Mouse (Mus musculus): ENCODE measurements around the gene Nlgn2. TPM values are rescaled to one million over a fixed set of nuclear protein-coding genes. Genes with fewer than 3 reads are reported as not detected.
A peak's percentile ranks its signal among the peaks of the same experiment; 100 is the strongest.

The Nlgn2 gene
- polyA plus RNA-seq, 1 experiment from 2014 or later: 22.4 TPM

GRCm38 (mm10) chr11:69795168-69795982, 42.2 kb downstream of the Nlgn2 start, which contains the start of gene Chrnb1:
Chrnb1 (minus strand) TSS chr11:69795943.
- peak within 1 kb of the TSS; percentile 90 for H3K4me2 ChIP-seq (ENCODE audit: low read length)
- no peaks in the 10 kb centered on the region for H3K36me3 ChIP-seq (ENCODE audit: control insufficient read depth, insufficient read depth, low read length)
- no peak within 1 kb of the TSS for H3K27ac ChIP-seq (ENCODE audit: low read depth, low read length)
- H3K4me1 ChIP-seq (ENCODE audit: control insufficient read depth, insufficient read depth, low read depth, low read length): peaks cover 18% of the 10 kb centered on the region
- peak; percentile 95 for ATAC-seq
- 2% methylated on average over 52 of the region's 52 CpGs for WGBS
- peaks cover 4% of the 10 kb centered on the region for H3K27me3 ChIP-seq (replicated peaks; ENCODE audit: control insufficient read depth, insufficient read depth, low read length)
- H3K4me3 ChIP-seq (ENCODE audit: low read length): peak within 1 kb of the TSS; percentile 51
- H3K9ac ChIP-seq (ENCODE audit: low read depth, low read length): peak within 1 kb of the TSS; percentile 60
- H3K9me3 ChIP-seq (ENCODE audit: control insufficient read depth, low read length): no peaks in the 10 kb centered on the region

- Histone ChIP-seq H3K36me3 (ENCODE audit: control insufficient read depth, insufficient read depth, low read length) (no peaks in the 10 kb centered on the region), H3K9me3 (ENCODE audit: control insufficient read depth, low read length) (no peaks in the 10 kb centered on the region), H3K4me3 (ENCODE audit: low read length) (no peak overlapping the region), H3K4me1 (ENCODE audit: control insufficient read depth, insufficient read depth, low read depth, low read length) (peaks cover 5% of the 10 kb centered on the region; the same call in 1 of the 2 replicates), H3K4me2 (ENCODE audit: low read length) (no peak overlapping the region), H3K27me3 (replicated peaks; ENCODE audit: control insufficient read depth, insufficient read depth, low read length) (peaks cover 4% of the 10 kb centered on the region), H3K9ac (ENCODE audit: low read depth, low read length) (no peak overlapping the region), H3K27ac (ENCODE audit: low read depth, low read length) (no peak overlapping the region)
- WGBS: 66% methylated on average over 5 of the region's 5 CpGs
- no peak for ATAC-seq
Measured at GRCm38 (mm10) chr11:69793429-69793828, 44.2 kb downstream of the Nlgn2 start.

DNA sequence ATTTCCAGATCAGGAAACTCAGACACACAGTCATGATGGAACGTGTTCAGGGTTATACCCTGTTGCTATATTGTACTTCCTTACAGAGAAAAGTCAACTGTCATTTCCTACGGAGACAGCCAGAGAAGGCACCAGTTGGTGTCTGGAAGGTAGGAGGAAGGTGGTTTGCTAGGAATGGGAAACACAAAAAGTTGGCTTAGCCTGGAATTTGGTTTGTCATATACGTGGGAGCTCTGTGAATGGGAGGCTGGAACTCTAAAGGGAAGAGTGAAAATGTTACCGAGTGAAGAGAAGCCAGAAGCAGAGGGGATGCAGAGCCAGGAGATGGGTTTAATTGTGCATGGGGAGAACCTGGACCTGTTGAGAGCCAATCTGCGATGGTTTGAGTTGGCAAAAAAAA, 46.2 kb downstream of the Nlgn2 start:
- Histone ChIP-seq H3K27me3 (replicated peaks; ENCODE audit: control insufficient read depth, insufficient read depth, low read length) (peaks cover 4% of the 10 kb centered on the region; the same call in 1 of the 2 replicates), H3K9me3 (ENCODE audit: control insufficient read depth, low read length) (no peaks in the 10 kb centered on the region), H3K9ac (ENCODE audit: low read depth, low read length) (no peak overlapping the region), H3K4me3 (ENCODE audit: low read length) (no peak overlapping the region), H3K27ac (ENCODE audit: low read depth, low read length) (no peak overlapping the region), H3K4me2 (ENCODE audit: low read length) (no peak overlapping the region), H3K36me3 (ENCODE audit: control insufficient read depth, insufficient read depth, low read length) (no peaks in the 10 kb centered on the region), H3K4me1 (ENCODE audit: control insufficient read depth, insufficient read depth, low read depth, low read length) (peaks cover 5% of the 10 kb centered on the region; the same call in 1 of the 2 replicates)
- no peak for ATAC-seq
- WGBS: 72% methylated on average over 5 of the region's 5 CpGs

DNA sequence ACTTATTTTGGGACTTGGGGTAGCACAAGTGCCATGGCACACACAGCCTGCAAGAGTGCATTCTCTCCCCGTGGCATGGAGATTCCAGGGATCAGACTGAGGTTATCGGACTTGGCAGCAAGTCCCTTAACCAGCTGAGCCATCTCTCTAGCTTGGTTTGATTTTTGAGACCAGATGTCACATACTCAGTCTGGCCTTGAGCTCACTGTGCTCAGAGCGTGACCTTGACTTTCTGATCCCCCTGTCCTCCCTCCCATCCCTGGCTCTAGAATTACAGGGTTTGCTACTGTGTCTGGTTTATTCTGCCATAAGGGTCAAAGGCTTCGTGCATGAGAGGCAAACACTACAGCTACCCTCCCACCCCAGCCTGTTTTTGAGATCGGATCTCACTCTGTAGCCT, 48.2 kb downstream of the Nlgn2 start:
- 0 out of 2 replicates have a peak, but pooled peaks cover 4% of the 10 kb centered on the region for H3K27me3 ChIP-seq (replicated peaks; ENCODE audit: control insufficient read depth, insufficient read depth, low read length)
- H3K4me3 ChIP-seq (ENCODE audit: low read length): no peak overlapping the region
- ATAC-seq: no peak
- no peak overlapping the region for H3K27ac ChIP-seq (ENCODE audit: low read depth, low read length)
- H3K36me3 ChIP-seq (ENCODE audit: control insufficient read depth, insufficient read depth, low read length): no peaks in the 10 kb centered on the region
- no peak overlapping the region for H3K4me2 ChIP-seq (ENCODE audit: low read length)
- 65% methylated on average over 5 of the region's 5 CpGs for WGBS
- no peaks in the 10 kb centered on the region for H3K4me1 ChIP-seq (ENCODE audit: control insufficient read depth, insufficient read depth, low read depth, low read length)
- H3K9ac ChIP-seq (ENCODE audit: low read depth, low read length): no peak overlapping the region
- no peaks in the 10 kb centered on the region for H3K9me3 ChIP-seq (ENCODE audit: control insufficient read depth, low read length)

- H3K4me2 ChIP-seq (ENCODE audit: low read length): no peak overlapping the region
- no peaks in the 10 kb centered on the region for H3K4me1 ChIP-seq (ENCODE audit: control insufficient read depth, insufficient read depth, low read depth, low read length)
- no peaks in the 10 kb centered on the region for H3K36me3 ChIP-seq (ENCODE audit: control insufficient read depth, insufficient read depth, low read length)
- no peaks in the 10 kb centered on the region for H3K9me3 ChIP-seq (ENCODE audit: control insufficient read depth, low read length)
- 85% methylated on average over 5 of the region's 5 CpGs for WGBS
- no peak for ATAC-seq
- no peak overlapping the region for H3K9ac ChIP-seq (ENCODE audit: low read depth, low read length)
- no peak overlapping the region for H3K4me3 ChIP-seq (ENCODE audit: low read length)
- H3K27ac ChIP-seq (ENCODE audit: low read depth, low read length): no peak overlapping the region
- no peaks in the 10 kb centered on the region for H3K27me3 ChIP-seq (replicated peaks; ENCODE audit: control insufficient read depth, insufficient read depth, low read length)
Measured at GRCm38 (mm10) chr11:69787306-69787705, 50.3 kb downstream of the Nlgn2 start.

DNA sequence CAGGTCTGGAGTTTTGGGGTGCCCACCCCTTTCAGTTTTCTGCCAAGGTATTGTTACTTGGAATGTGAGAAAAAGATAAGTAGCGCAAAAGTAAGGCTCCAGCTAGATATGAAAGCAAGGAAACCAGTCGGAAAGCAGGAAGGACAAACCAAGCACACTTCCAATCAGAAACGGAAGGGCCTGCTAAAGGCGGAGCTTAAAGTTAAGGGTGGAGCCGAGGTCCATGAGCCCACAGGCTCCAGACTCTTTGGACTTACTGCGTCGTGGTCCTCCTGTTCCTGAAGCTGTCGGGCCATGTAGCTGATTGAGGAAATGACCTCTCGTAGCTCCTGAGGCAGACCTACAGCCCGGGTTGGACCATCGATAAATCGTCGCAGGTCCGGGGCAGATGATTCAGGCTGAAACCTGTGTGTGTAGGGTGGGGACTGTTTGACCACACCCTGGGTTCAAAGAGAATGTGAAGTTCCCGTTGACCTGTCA, 52.8 kb downstream of the Nlgn2 start:
- no peak overlapping the region for H3K4me2 ChIP-seq (ENCODE audit: low read length)
- H3K36me3 ChIP-seq (ENCODE audit: control insufficient read depth, insufficient read depth, low read length): no peaks in the 10 kb centered on the region
- H3K9ac ChIP-seq (ENCODE audit: low read depth, low read length): no peak overlapping the region
- ATAC-seq: no peak
- H3K9me3 ChIP-seq (ENCODE audit: control insufficient read depth, low read length): no peaks in the 10 kb centered on the region
- H3K4me3 ChIP-seq (ENCODE audit: low read length): no peak overlapping the region
- no peak overlapping the region for H3K27ac ChIP-seq (ENCODE audit: low read depth, low read length)
- H3K27me3 ChIP-seq (replicated peaks; ENCODE audit: control insufficient read depth, insufficient read depth, low read length): no peaks in the 10 kb centered on the region
- 48% methylated on average over 15 of the region's 15 CpGs for WGBS
- no peaks in the 10 kb centered on the region for H3K4me1 ChIP-seq (ENCODE audit: control insufficient read depth, insufficient read depth, low read depth, low read length)

- no peak overlapping the region for H3K4me3 ChIP-seq (ENCODE audit: low read length)
- no peak overlapping the region for H3K27ac ChIP-seq (ENCODE audit: low read depth, low read length)
- WGBS: 29% methylated on average over 4 of the region's 4 CpGs
- no peak overlapping the region for H3K9ac ChIP-seq (ENCODE audit: low read depth, low read length)
- no peaks in the 10 kb centered on the region for H3K9me3 ChIP-seq (ENCODE audit: control insufficient read depth, low read length)
- ATAC-seq: no peak
- H3K36me3 ChIP-seq (ENCODE audit: control insufficient read depth, insufficient read depth, low read length): peaks cover 5% of the 10 kb centered on the region
- H3K27me3 ChIP-seq (replicated peaks; ENCODE audit: control insufficient read depth, insufficient read depth, low read length): no peaks in the 10 kb centered on the region
- H3K4me2 ChIP-seq (ENCODE audit: low read length): no peak overlapping the region
- H3K4me1 ChIP-seq (ENCODE audit: control insufficient read depth, insufficient read depth, low read depth, low read length): no peaks in the 10 kb centered on the region
Measured at GRCm38 (mm10) chr11:69781828-69782227, 55.8 kb downstream of the Nlgn2 start.

DNA sequence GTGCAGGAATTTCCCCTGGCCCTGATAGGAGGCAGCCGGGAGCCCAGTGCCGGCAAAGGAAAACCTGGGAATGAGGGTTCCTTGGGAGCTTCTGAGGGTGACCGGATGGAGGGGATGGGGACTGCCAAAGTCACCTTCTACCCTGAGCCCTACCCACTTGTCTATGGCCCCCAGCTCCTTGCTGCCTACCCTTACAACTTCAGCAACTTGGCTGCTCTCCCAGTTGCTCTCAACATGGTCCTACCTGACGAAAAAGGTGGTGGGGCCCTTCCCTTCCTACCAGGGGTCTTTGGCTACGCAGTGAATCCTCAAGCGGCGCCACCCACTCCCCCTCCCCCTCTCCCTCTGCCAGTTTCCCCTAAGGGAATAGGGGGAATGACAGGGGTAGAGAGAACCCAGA, 58.6 kb downstream of the Nlgn2 start:
- H3K9me3 ChIP-seq (ENCODE audit: control insufficient read depth, low read length): no peaks in the 10 kb centered on the region
- no peak overlapping the region for H3K4me2 ChIP-seq (ENCODE audit: low read length)
- peaks cover 12% of the 10 kb centered on the region for H3K36me3 ChIP-seq (ENCODE audit: control insufficient read depth, insufficient read depth, low read length)
- no peak overlapping the region for H3K27ac ChIP-seq (ENCODE audit: low read depth, low read length)
- H3K4me3 ChIP-seq (ENCODE audit: low read length): no peak overlapping the region
- no peak overlapping the region for H3K9ac ChIP-seq (ENCODE audit: low read depth, low read length)
- no peaks in the 10 kb centered on the region for H3K4me1 ChIP-seq (ENCODE audit: control insufficient read depth, insufficient read depth, low read depth, low read length)
- no peaks in the 10 kb centered on the region for H3K27me3 ChIP-seq (replicated peaks; ENCODE audit: control insufficient read depth, insufficient read depth, low read length)
- WGBS: 47% methylated on average over 7 of the region's 7 CpGs
- ATAC-seq: no peak

DNA sequence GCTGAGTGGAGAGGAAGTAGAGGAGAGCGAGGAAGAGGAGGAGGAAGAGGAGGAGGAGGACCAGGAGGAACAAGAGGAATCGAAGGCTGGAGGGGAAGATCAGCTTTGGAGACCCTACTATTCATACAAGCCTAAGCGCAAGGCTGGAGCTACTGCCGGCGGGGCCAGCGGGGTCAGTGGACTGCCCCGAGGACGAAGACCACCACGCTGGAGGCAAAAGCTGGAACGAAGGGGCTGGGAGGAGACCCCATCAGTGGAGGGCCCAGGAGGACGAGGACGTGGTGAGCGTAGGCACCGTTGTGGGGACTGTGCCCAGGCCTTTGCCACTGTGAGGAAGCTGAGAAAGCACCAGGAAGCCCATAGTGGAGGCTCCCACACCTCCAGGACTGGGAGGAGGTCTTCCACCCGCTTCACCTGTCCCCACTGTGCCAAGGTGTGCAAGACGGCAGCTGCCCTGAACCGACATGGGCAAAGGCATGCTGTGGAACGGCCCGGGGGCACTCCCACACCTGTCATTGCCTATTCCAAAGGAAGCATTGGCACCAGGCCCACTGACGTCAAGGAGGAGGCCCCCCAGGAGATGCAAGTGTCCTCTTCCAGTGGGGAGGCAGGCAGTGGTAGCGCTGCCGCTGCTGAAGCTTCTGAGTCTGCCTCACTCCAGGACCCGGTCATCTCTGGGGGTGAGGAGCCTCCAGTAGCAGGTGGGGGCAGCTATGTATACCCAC, 59.2 kb downstream of the Nlgn2 start:
- H3K9me3 ChIP-seq (ENCODE audit: control insufficient read depth, low read length): no peaks in the 10 kb centered on the region
- H3K36me3 ChIP-seq (ENCODE audit: control insufficient read depth, insufficient read depth, low read length): peaks cover 12% of the 10 kb centered on the region
- no peak for ATAC-seq
- no peak overlapping the region for H3K4me3 ChIP-seq (ENCODE audit: low read length)
- no peaks in the 10 kb centered on the region for H3K27me3 ChIP-seq (replicated peaks; ENCODE audit: control insufficient read depth, insufficient read depth, low read length)
- no peaks in the 10 kb centered on the region for H3K4me1 ChIP-seq (ENCODE audit: control insufficient read depth, insufficient read depth, low read depth, low read length)
- no peak overlapping the region for H3K27ac ChIP-seq (ENCODE audit: low read depth, low read length)
- no peak overlapping the region for H3K9ac ChIP-seq (ENCODE audit: low read depth, low read length)
- no peak overlapping the region for H3K4me2 ChIP-seq (ENCODE audit: low read length)
- WGBS: 62% methylated on average over 23 of the region's 23 CpGs
